Comparison of ENCODE assay signal across 11 mouse cellular contexts in genomic region chr2:72855971-72856755, GRCm38 (mm10).
DNase-seq lines count a peak whose midpoint lies in the region.
"Had no signal": no experiment of that assay in that cellular context is flagged by ENCODE, and none has a peak within 500 bp of the region (broad histone marks: within the 10 kb centered on the region; RNA-seq: fewer than 3 reads in every experiment).

No protein-coding gene starts in this region.

- DNase-seq in lung, postnatal 10 days, result peak; percentile 23
- no peak for DNase-seq in lung, postnatal 4 days
- DNase-seq in CD8-positive naive resting alpha-beta T cell, adult 2 months (ENCODE audit: low read depth in 2 of 2, low spot score in 2 of 2), result peak; percentile 40 to 51
- peak; percentile 9 for DNase-seq in ZHBTc4 (ENCODE audit: low read depth, low spot score)
- peak; percentile 11 to 24 for DNase-seq in adrenal gland, postnatal 4 days (ENCODE audit: low spot score in 2 of 2)
- no peak for DNase-seq in heart, adult 8-10 months (ENCODE audit: low spot score)
- DNase-seq in right cerebral cortex, adult 18-20 months, result no peak
- DNase-seq in urinary bladder, postnatal 4 days (ENCODE audit: low spot score in 2 of 2), result no peak
- DNase-seq: gastrocnemius, postnatal 14 days; kidney, postnatal 36 days; layer of hippocampus, postnatal 36 days had no signal

Comparison
In these comparisons a context has a peak if more than half of its experiments do, and no peak if none do; other contexts are left out.
1. DNase-seq: peak in lung, postnatal 10 days (single experiment), CD8-positive naive resting alpha-beta T cell, adult 2 months (2 of 2), ZHBTc4 (single experiment) and adrenal gland, postnatal 4 days (2 of 2); none in lung, postnatal 4 days (0 of 2), heart, adult 8-10 months (single experiment), right cerebral cortex, adult 18-20 months (single experiment) and urinary bladder, postnatal 4 days (0 of 2).